Mouse (Mus musculus) heart, adult 9 months (tissue): ENCODE results near the gene Sp140.
A peak's percentile ranks its signal among the peaks of the same experiment; 100 is the strongest.
"Not testable (repeated sequence)": the region's sequence is repeated elsewhere in the genome, so short reads cannot be mapped to it uniquely, and the experiment has no call there.

Experiments used
- DNase-seq, 2 experiments: peaks; one replicate each; pipeline ENCODE4 v3.0.0; 2022; ENCODE audit warnings: low spot score in 2 of 2

Sp140 gene

GRCm38 (mm10) chr1:85649881-85650280, 49.7 kb downstream of the Sp140 start, which contains the start of gene Sp100:
Gene Sp100, plus strand, starts transcription at chr1:85649988.
- DNase-seq = peak; percentile 44 to 72

GRCm38 (mm10) chr1:85650524-85650923, 50.3 kb downstream of the Sp140 start:
- DNase-seq = not testable (repeated sequence)

GRCm38 (mm10) chr1:85651770-85652275, 51.6 kb downstream of the Sp140 start:
- DNase-seq = not testable (repeated sequence)

GRCm38 (mm10) chr1:85657211-85657610, 57.0 kb downstream of the Sp140 start:
- DNase-seq = not testable (repeated sequence)

- no peak for DNase-seq
Measured at GRCm38 (mm10) chr1:85664266-85664665, 64.1 kb downstream of the Sp140 start.

GRCm38 (mm10) chr1:85680226-85680625, 80.0 kb downstream of the Sp140 start:
- no peak for DNase-seq

GRCm38 (mm10) chr1:85686666-85687065, 86.5 kb downstream of the Sp140 start:
- DNase-seq = no peak

- DNase-seq = no peak
Measured at GRCm38 (mm10) chr1:85687346-85687745, 87.2 kb downstream of the Sp140 start.

GRCm38 (mm10) chr1:85690544-85690943, 90.4 kb downstream of the Sp140 start:
- no peak for DNase-seq

- no peak for DNase-seq
Measured at GRCm38 (mm10) chr1:85692281-85692680, 92.1 kb downstream of the Sp140 start.

- no peak for DNase-seq
Measured at GRCm38 (mm10) chr1:85693280-85693679, 93.1 kb downstream of the Sp140 start.
